Mouse (Mus musculus) inflammation-experienced regulatory T-cells (primary cell): ENCODE results near the gene Spib. TPM values are rescaled to one million over a fixed set of nuclear protein-coding genes. Genes with fewer than 3 reads are reported as not detected.

Experiments
- polyA plus RNA-seq, 2 experiments: library from polyadenylated mRNA; unstranded; fragments of 100-300 nt; shearing (Covaris generic); gene quantifications; one replicate each; pipeline ENCODE4 v1.2.1; 2017

Spib gene
- polyA plus RNA-seq = 1 to 10 TPM; 2.6 to 6.3 TPM

DNA sequence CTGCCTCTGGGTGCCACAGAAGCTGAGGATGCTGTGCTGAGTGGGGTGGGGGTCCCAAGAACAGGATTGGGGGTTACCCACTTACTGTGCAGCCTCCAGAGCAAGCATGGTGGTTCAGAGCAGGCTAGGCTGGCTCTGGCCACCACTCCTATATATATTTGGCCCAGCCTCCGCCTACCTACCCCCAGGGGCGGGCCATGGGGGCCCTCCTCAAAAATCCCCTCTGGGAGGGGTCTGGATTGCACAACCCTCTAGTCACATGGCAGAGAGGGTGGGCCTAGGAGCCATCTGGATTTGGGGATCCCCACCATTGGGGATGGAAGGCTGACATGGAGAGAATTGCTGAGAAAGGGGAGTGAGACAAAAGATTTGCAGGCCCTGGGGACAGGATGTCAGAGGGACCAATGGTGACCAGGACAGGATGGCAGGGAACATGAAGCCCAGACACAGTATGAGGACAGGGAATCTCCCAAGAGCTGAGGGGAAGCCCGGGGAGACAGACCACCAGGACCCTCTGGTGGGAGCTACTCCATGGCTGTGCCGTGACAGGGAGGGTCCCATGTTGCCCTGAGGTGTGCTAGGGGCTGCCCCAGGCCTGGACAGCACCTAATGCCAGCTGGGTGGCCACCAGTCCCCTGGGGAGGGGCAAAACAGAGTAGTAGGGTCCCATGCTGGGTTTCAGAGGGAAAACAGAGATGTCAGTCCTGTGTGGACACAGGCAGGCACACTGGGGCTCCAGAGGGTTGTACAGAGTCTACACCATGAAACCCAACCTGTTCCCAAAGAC lies at the start of gene Spib:
TSS of gene Spib (minus strand) at position 126 of the 787 bp plus-strand sequence.

GRCm38 (mm10) chr7:44572213-44572701 lies 40.4 kb upstream of the Spib start, which contains the start of gene Napsa:
Gene Napsa, plus strand, starts transcription at chr7:44572380.

DNA sequence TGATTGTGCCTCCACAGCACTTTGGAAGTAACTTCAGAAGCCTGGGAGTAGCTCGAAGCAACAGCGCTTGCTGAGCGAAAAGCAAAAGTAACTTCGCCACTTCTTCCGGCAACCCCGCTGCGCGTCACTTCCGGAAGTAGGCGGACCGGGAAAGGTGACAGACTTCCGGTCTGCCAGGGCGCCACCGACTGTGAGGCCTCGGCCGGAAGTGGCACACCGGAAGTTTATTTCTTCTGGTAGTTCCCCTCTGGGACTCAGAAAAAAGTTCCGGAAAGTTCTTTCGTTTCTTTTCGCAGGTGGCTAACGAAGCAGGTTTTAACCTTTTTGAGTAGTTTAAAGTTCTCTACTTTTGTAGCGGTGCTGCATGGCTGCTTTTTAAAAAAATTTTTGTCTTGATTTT lies 22.0 kb upstream of the Spib start, which contains the start of gene Nr1h2:
TSS of gene Nr1h2 (minus strand) at position 126 of the 400 bp plus-strand sequence.

DNA sequence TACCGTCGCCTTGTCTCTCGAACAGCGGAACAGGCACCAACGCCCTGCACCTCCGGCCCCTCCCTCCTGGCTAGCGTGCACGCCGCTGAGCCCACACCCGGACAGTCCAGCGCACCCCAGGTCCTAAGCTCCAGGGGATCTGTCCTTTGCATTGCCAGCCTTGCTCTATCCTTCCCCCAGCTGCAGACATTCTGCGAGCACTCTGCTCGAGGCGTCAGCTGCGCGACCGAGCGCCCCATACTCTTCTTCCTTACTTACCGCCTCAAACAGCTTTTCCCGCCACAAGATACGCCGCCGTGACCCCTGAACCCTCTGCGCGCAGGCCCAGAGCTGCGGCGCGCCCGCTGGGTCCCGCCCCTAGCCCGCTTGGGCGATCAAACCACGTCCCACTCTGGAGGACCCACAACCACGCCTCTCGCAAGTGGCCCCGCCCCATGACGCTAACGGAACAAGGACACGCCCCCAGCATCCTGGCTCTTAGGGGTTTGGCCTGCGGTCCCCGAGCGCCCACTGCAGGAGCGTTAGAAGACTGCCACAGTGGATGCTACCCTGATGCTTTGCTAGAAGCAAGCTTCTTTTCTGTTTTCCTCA lies 16.7 kb upstream of the Spib start, which contains the start of gene Pold1:
TSS of gene Pold1 (minus strand) at position 353 of the 591 bp plus-strand sequence.

DNA sequence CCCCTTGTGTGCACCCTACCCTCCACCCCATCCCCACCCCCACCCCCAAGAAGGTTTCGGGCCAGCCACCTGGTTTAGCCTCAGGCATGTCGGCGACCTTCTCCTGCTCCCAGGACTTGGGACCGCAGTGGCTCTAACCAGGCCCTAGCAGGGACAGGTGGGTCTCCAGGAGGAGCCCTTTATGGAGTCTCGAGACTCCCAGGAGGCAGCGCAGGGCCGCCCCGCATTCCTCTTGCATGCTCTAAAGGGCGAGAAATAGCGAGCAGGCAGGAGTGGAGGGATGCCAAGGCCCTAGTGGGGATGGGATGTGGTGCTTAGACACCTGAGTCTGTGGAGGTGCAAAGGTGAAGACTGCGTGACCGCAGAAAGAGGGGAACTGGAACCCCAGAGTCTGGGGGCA lies 7.4 kb downstream of the Spib start, which contains the start of gene Mybpc2:
TSS of gene Mybpc2 (minus strand) at position 155 of the 400 bp plus-strand sequence.

DNA sequence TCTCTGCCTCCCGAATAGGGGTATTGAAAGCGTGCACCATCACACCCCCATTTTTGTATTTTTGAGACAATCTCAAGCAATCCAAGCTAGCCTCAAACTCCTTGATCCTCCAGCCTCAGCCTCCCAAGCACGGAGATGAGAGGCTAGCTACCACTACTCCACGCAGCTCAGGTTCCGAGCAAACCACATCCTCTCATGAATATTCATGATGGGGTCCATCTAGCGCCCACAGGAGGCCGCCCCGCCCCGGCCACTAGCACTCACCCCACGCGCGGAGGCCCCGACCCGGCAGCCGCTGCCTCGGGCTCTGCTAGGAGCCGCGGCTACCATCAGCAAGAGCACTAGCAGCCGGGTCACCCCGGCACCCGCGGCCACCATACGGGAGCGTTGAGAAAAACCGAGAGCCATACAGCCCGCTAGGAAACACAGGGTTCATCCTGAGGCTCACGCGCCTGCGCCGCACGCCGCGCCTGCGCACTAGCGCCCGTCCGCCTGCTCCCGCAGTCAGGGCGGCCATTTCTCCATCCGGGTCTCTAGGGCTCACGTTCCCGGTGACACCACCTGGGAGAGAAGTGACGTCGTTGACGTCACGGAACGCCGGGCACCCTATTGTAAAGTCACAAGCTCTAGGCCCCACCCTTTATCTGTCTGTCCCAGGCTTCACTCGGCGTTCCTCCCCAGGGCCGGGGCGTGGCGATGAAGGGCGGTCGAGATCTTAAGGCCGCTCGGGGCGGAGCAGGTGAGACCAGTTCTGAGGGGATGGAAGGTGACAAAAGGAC lies 35.7 kb downstream of the Spib start, which contains the start of the genes Emc10 and Fam71e1:
TSS of gene Emc10 (minus strand) at position 538 of the 779 bp plus-strand sequence.
TSS of gene Fam71e1 (plus strand) at position 590 of the 779 bp plus-strand sequence.

Other genes with a start within 250 kb of the Spib start
- gene Clec11a, start 225.2 kb downstream of the Spib start, polyA plus RNA-seq = under 1 TPM; 0.31 to 0.95 TPM
- gene Shank1, start 221.8 kb downstream of the Spib start, polyA plus RNA-seq = under 1 TPM; 0.10 to 0.24 TPM
- under 1 TPM; 0.23 to 0.55 TPM for gene Syt3, start 148.0 kb downstream of the Spib start, polyA plus RNA-seq
- gene 1700008O03Rik, start 146.3 kb downstream of the Spib start, polyA plus RNA-seq = under 1 TPM; 0.47 to 0.69 TPM
- gene Lrrc4b, start 103.1 kb downstream of the Spib start, polyA plus RNA-seq = under 1 TPM; 0.18 to 0.64 TPM
- 1 to 10 TPM in 1 of 2 experiments, not detected in 1; 1.2 TPM for gene Aspdh, start 66.7 kb downstream of the Spib start, polyA plus RNA-seq
- gene Josd2, start 64.1 kb downstream of the Spib start, polyA plus RNA-seq = 100 to 1,000 TPM in 1 of 2 experiments, 10 to 100 TPM in 1; 94.8 to 118 TPM
- 100 to 1,000 TPM; 151 to 196 TPM for gene Emc10, start 35.5 kb downstream of the Spib start, polyA plus RNA-seq
- gene Fam71e1, start 35.5 kb downstream of the Spib start, polyA plus RNA-seq = 1 to 10 TPM; 3.0 to 7.2 TPM
- not detected for gene Mybpc2, start 7.4 kb downstream of the Spib start, polyA plus RNA-seq
- gene Pold1, start 16.8 kb upstream of the Spib start, polyA plus RNA-seq = 10 to 100 TPM; 46.3 to 81.8 TPM
- 100 to 1,000 TPM; 132 to 172 TPM for gene Nr1h2, start 21.9 kb upstream of the Spib start, polyA plus RNA-seq
- 1 to 10 TPM; 3.9 to 9.7 TPM for gene Napsa, start 40.3 kb upstream of the Spib start, polyA plus RNA-seq
- under 1 TPM; 0.17 to 0.44 TPM for gene Kcnc3, start 58.6 kb upstream of the Spib start, polyA plus RNA-seq
- gene Myh14, start 138.8 kb upstream of the Spib start, polyA plus RNA-seq = 1 to 10 TPM in 1 of 2 experiments, under 1 TPM in 1; 0.24 to 1.8 TPM
- not detected for gene Izumo2, start 176.7 kb upstream of the Spib start, polyA plus RNA-seq
- 10 to 100 TPM; 92.8 to 98.9 TPM for gene Vrk3, start 216.3 kb upstream of the Spib start, polyA plus RNA-seq
- 1 to 10 TPM in 1 of 2 experiments, under 1 TPM in 1; 0.37 to 1.3 TPM for gene Zfp473, start 219.0 kb upstream of the Spib start, polyA plus RNA-seq